Mouse (Mus musculus) cerebellum, adult 18-20 months (tissue): Measurements from ENCODE around the gene Gm9945.

ENCODE experiments used
- DNase-seq, 2 experiments: peaks; one replicate each; pipeline ENCODE4 v3.0.0; 2021

Gm9945 gene

DNA sequence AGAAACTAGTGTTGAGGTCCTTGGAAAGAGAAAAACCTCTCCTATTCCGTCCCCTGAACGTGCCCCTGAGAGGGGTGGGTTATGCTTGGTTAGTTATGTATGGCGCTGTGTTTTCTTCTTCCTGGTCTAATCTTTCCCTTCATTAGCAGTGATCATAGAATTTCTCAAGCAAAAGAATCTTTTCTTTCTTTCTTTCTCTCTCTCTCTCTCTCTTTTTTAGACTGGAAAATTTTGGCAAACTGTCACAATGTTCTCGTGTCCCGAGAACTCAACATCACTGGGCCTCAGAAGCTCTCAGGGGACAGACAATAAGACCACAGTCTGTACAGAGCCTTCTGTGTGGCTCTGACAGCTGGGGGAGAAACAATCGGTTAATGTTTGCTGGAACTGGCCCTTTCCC is 15.5 kb downstream of the Gm9945 start:
- no peak for DNase-seq

GRCm38 (mm10) chr11:53496946-53497345 is 17.0 kb downstream of the Gm9945 start:
- DNase-seq, result peak; percentile 49 to 53

DNA sequence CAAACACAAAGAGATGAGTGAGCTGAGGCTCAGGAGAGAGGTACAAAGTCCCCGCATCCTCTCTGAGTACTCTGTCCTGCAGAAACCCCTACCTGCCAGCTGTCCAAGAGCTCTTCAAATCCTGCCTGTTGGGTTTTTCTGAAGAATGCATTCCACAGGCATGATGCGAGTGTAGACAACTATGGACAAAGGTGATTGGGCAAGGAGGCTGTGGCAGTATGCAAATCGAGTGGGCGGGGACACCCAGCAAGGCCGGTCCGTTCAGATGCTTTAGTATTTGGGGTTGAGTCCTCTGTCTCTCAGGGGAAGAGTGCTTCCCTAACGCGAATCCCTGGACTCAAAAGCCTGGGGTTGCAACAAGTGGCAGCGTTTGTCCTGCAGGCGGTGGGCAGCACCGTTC is 20.6 kb downstream of the Gm9945 start:
- no peak for DNase-seq

DNA sequence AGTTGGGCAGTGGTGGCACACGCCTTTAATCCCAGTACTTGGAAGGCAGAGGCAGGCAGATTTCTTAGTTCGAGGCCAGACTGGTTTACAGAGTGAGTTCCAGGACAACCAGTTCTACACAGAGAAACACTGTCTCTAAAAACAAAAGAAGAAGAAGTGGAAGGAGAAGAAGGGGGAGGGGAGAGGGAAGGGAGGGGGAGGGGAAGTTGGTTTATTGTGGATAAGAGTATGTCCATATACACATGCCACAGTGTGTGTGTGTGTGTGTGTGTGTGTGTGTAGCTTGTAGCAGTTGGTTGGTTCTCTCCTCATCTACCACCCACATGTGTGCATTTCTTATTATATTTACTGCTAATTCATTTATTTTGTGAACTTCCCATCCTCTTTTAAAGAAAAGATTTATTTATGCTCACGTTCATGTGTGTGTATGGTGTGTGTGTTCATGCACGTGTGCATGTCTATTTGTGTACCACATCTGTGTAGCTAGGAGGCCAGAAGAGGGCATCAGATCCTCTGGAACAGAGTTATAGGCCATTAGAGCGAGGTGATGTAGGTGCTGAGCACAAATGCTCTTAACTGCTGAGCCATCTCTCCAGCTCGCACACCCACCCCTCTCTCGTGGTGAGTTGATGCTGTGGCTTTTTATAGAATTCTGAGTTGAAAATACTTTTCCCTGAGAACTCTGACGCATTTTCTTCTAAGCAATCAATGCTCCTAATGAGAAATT is 22.2 kb downstream of the Gm9945 start:
- DNase-seq, result no peak

DNA sequence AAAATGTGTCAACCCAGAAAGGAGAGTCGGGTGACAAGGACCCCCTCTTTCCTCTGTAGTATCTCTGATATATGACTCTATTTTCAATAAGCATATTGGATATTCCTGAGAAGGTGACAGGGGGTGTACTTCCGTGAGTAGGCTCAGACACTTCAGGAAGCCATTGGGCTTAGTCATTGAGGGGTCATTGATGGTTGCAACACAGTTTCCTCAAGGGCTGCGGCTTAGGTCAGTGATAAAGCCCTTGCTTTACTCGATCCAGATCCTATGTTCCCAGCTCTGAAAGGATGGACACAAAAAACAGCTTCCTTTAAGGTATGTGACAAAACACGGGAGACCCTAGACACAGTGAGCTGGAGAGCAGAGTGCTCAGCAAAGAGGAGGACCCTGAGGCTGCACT is 23.8 kb downstream of the Gm9945 start:
- no peak for DNase-seq

GRCm38 (mm10) chr11:53504376-53504775 is 24.4 kb downstream of the Gm9945 start:
- no peak for DNase-seq

GRCm38 (mm10) chr11:53505026-53505663 is 25.2 kb downstream of the Gm9945 start:
- DNase-seq, result peak; percentile 94

DNA sequence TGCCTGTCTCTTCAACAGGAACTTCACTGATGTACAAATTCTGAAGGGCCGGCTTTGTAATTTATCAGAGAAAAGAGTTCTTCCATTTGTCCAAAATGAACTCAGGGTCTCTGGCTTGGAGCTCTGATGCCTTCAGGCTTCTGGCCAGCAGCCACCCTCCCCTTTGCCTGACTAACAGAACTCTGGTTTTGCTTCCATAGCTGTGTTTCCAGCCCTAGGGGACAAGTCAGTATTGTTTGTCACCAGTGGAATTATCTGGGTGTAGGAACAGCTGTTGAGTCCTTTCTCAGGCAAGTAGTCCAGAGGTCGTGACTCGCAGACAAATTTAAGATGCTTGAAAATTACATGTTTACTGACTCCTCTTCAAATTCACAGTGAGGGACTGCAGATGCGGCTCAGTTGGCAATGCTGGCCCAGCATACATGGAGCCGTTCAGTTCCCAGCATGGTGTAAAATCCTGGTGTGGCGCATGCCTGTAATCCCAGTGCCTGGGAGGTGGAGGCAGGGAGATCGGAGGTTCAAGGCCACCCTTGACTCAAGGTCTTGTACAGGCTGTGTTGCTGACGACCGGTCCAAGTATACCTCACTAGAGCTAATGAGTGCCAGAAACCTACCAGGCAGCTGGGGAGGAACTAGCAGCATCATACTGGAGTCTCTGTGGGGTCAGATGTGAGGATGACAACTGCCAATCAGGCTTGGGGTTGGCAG is 27.3 kb downstream of the Gm9945 start:
- peak in 1 of 2 experiments; percentile 46 for DNase-seq

DNA sequence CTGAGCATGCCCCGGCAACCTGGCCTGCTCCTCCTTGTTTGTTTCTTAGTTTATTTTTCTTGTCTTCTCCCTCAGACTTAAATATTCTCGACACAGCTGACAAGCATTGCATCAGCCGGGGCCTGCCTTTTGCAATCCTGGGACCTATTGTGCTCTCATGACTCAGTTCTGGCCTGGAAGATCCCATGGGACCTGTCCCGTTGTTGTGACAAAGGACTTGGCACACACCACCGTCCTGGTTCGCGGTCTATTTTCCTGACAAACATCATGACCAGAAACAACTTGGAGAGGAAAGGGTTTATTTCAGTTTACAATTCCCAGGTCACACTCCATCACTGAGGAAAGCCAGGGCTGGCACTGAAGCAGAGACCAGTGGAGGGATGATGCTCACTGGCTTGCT is 28.2 kb downstream of the Gm9945 start:
- DNase-seq, result peak in 1 of 2 experiments; percentile 36

- no peak for DNase-seq
Observed at GRCm38 (mm10) chr11:53508591-53508990, 28.6 kb downstream of the Gm9945 start.

- DNase-seq, result no peak
Observed at GRCm38 (mm10) chr11:53510351-53510750, 30.4 kb downstream of the Gm9945 start.

GRCm38 (mm10) chr11:53516775-53517627 is 37.0 kb downstream of the Gm9945 start:
- no peak for DNase-seq

DNA sequence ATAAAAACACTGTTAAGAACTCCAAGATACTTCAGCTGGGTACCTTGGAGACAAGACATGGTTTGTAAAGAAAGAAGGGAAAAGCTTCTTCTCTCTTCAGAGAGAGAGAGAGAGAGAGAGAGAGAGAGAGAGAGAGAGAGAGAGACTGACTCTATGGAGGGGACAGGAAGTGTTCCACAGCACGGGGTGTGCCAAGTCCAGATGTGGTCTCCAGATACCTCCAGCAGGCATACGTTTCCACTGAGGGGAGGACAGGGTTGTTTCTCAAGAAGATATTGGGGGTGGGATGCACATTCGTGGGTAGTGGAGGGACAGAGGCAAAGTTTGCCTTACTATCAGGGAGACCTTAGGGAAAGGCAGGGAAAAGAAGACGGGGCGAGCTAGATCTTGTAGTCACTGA is 38.8 kb downstream of the Gm9945 start:
- DNase-seq, result no peak

GRCm38 (mm10) chr11:53519207-53520121 is 39.5 kb downstream of the Gm9945 start, which contains the start of gene Sept8:
TSS of gene Sept8 (plus strand) at chr11:53519257.
- DNase-seq, result peak; percentile 72 to 84

GRCm38 (mm10) chr11:53520122-53520978 is 40.4 kb downstream of the Gm9945 start:
- DNase-seq, result peak; percentile 77 to 88

DNA sequence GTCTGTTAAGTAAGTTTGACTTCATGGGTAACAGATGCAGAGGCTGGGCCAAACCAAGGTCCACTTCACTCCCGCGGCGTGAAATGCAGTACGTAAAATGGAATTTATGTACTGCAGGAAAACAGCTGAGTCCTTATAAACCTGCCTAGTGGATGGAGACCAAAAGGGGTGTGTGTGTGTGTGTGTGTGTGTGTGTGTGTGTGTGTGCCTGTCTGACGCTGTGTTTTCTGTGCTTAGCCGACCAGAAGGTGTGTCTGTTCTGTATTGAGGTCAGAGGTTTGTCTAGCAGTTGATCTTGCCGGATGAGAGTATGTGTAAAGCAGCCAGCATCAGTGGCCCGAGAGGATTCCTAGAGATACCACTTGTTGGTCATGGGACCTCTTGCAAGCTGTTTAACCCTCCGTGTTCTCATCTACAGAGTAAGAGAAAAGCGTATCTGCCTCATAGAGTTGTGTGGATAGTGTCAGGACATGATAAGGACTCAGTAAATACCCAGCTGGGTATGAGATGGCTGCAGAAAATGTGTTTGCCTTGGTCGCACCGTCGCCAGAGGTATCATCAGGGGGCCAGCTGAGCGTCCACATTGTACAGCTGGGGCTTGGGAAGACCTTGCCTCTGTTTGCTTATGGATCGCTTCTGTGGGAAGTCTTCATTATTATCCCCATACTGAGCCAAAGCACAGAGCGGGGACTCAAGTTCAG is 41.3 kb downstream of the Gm9945 start:
- peak; percentile 51 to 54 for DNase-seq

- DNase-seq, result peak in 1 of 2 experiments; percentile 52
Observed at GRCm38 (mm10) chr11:53521821-53522131, 41.8 kb downstream of the Gm9945 start.

- no peak for DNase-seq
Observed at GRCm38 (mm10) chr11:53522362-53522761, 42.4 kb downstream of the Gm9945 start.

- DNase-seq, result peak; percentile 84 to 87
Observed at GRCm38 (mm10) chr11:53522930-53523329, 43.0 kb downstream of the Gm9945 start.
